Mouse (Mus musculus) brain, adult 2 months (tissue): ENCODE results near the gene Praf2.
A peak's percentile ranks its signal among the peaks of the same experiment; 100 is the strongest.
"Not testable (repeated sequence)": the region's sequence is repeated elsewhere in the genome, so short reads cannot be mapped to it uniquely, and the experiment has no call there.

Source experiments
- DNase-seq: peaks from one replicate; pipeline ENCODE4 v3.0.0; 2011; ENCODE audit warnings: low read depth, low spot score

The Praf2 gene

DNA sequence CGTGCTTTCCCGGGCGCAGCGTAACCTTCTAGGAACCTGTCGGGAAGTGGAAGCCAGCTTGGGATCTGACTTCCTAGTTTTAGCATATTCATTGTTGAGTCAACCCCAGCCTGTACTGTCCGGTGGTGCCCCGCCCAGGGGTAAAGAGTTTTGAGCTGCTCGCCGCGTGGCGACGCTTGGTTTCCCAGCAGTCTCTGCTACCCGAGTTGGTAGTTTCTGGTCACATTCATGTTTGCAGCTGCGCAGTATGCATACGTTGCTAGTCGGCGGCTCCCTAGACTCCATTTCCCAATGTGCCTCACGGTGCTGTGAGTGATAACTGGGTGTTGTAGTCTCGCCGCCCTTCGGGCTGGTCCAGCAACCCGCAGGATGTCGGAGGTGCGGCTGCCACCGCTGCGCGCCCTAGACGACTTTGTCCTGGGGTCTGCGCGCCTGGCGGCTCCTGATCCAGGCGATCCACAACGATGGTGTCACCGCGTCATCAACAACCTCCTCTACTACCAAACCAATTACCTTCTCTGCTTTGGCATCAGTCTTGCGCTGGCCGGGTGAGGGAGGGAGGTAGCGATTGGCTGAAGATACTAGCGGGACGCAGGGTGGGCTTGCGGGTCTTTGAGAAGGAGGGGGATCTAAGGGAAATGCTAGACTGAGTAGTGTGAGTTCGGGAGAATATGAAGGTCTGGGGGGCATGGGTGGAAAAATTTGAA, at the start of gene Praf2:
Gene Praf2, plus strand, starts transcription at position 225 of the 707 bp plus-strand sequence.
- DNase-seq, result peak; percentile 96

DNA sequence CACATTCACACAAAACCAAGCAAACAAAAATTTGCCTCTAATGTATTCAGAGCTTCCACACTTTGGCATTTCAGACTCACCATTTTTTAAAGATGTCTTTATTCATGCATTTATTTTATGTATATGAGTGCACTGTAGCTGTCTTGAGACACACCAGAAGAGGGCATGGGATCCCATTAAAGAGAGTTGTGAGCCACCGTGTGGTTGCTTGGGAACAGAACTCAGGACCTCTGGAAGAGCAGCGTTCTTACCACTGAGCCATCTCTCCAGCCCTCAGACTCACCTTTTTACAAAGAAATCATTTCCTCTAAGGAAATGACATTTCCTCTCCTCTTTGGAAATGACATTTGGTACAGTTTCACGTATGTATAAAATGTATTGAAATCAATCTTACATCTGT, 49.3 kb upstream of the Praf2 start:
- DNase-seq, result peak; percentile 47

DNA sequence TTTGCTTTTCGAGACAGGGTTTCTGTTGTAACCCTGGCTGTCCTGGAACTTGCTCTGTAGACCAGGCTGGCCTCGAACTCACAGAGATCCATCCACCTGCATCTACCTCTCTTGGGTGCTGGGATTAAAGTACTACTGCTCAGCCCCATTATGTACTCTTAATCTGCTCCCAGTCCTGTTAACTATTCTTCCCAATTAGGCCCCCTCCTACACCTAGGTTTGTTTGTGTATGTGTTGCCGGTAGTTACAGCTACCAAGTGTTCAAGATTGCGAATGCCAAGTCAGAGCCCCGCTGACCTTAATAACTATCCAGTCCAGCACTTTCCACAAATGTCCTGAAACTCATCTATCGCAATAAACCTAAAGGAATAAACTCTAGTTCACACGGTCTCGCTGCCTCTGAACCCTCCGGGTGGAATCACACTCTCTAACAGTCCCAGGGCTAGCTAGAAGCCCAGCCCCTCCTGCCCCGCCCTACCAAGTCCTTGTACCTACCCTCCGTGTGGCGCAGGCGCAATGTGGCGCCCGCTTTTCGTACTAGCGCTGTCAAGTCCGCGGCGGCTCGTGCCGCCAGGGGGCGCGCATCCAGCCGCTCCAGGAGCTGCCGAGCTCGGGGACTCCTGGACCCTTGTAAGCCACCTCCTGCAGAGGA, 48.7 kb upstream of the Praf2 start:
- DNase-seq, result peak; percentile 94

DNA sequence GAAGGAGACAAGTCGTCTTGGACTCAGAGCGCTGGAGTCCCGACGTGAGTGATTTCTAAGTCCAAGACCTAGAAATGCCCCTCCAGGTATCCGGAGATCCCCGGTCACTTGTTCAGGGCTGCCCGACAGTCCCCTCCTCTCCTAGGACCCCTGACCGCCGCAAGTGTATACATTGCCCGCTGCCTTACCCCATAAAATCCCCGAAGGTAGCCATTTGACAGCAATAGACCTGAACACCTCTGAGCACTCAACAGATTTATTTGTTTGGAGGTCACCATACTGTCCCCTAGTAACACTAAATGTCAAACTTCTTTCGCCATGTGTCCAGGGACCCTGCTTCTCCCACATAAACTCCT, 48.2 kb upstream of the Praf2 start:
- DNase-seq, result no peak

DNA sequence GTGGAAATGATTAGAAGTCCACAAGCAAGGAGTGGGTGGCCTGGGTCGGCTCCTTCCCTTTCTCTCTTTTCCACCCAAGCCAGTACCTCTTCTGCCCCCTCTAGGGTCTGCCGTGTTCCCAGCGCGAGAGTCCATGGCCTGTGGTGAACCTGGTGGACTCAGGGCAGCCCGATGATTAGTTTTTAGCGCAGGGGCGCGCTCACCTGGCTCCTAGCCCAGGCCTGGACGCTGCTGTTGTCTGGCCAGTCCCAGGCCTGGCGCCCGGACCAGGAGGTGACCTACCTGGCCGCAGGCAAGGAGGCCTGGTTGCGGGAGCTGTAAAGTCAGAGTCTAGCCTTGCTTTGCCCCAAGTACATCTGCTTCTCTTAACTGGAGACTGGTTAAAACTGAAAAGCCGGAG, 47.4 kb upstream of the Praf2 start, which contains the start of gene Magix:
Gene Magix, minus strand, starts transcription at position 388 of the 400 bp plus-strand sequence.
- DNase-seq, result peak; percentile 26

DNA sequence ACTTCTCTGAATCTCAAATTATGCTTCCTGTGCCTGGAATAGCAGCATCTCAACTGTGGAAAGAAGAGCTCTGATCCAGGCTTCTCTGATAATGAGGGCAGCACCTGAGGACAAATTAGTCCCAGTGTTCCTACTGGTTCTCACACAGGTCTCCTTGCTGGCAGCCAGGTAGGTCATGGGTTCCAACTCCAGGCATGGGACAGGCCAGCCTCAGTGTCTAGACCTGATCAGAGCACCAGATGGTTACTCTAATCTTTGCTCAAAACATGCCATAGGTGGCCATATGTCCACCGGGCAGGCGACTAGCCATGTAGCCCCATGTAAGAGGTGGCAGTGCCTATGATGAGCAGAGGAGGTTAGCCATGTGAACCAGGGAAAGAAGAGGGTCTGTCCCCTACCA, 39.9 kb upstream of the Praf2 start:
- DNase-seq, result peak; percentile 58

DNA sequence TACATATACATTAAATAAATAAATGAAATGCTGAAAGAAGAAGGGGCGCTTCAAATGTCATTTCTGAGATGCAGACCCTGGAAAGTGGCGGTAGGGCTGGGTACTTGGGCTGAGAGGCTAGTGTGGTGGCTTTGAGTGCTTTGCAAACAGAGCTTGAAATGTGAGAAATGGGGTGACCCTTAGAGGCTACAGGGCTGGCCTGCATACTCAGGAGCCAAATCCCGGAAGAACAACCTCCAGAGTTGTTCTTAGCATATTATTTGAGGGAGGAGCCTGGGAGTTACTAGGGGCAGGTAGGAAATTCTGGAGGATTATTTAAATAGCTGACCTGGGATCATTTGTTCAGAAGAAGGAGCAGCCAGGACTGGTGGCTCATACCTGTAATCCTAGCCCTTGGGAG, 37.8 kb upstream of the Praf2 start:
- no peak for DNase-seq

DNA sequence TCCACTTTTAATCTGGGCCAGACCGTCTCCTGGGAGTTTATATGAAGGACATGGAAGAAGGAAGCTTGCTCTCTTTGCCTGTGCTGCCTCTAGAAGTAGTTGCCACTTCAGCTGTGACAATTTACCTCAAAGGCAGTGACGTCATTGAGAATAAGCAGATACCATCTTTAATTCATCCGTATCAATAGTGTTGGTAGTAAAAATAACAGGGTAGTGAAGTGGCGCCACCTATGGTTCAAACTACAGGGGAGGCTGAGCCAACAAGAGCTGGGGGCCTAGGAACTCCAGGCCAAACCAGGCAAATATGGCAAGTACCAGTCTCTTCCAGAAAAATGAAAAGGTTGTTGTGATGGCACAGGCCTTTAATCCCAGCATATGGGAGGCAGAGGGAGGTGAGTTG, 35.4 kb upstream of the Praf2 start:
- peak; percentile 50 for DNase-seq

DNA sequence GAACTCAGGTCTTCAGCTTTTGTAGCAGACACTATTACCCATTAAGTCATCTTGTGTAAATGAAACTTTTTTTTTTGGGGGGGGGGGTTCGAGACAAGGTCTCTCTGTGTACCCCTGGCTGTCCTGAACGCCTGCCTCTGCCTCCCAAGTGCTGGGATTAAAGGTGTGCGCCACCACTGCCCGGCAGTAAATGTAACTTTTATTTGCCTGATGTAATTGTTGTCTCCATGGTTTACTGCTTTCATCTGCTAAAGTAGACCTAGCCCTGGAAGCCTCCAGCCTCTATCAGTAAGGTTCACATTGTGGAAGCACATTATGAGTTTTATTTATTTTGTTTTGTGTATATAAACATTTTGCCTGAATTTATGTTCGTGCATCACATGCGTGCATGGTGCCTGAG, 31.7 kb upstream of the Praf2 start:
- no peak for DNase-seq

DNA sequence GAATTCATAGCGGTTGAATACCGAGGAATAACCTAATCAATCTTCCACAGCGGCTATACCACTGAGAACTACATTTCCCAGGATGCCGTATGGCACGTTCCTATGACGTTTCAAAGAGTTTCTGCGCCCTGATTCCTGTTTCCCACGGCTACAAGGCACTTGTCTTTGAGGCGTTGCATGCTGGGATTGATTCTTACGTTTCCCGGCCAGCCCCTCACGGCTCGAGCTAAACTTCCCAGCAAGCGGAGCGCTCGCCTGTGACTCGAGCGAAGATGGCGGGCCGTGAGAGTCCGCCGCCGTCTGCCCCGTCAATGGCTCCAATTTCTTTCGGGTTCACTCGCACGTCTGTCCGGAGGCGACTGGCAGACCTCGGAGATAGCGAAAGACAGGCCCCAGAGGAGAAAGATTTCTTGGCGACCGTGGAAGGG, 31.3 kb upstream of the Praf2 start, which contains the start of gene Gpkow:
Gene Gpkow, plus strand, starts transcription at position 178 of the 428 bp plus-strand sequence.
- DNase-seq, result peak; percentile 99

DNA sequence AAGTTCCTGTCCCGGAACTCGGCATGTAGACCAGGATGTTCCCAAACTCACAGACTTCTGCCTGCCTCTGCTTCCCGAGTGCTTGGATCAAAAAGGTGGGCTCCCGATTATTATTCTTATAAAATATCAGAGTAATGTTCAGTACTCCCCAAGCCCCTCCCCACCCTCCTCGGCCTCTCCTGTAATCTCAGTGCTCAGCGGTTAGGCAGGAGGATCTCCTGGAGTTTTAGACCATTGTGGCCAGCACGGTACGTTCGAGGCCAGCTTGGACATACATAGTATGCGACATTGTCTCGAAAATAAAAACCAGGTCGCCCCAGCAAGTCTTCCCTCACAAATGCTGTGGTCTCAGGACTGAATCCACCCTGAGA, 14.5 kb upstream of the Praf2 start:
- DNase-seq, result not testable (repeated sequence)

DNA sequence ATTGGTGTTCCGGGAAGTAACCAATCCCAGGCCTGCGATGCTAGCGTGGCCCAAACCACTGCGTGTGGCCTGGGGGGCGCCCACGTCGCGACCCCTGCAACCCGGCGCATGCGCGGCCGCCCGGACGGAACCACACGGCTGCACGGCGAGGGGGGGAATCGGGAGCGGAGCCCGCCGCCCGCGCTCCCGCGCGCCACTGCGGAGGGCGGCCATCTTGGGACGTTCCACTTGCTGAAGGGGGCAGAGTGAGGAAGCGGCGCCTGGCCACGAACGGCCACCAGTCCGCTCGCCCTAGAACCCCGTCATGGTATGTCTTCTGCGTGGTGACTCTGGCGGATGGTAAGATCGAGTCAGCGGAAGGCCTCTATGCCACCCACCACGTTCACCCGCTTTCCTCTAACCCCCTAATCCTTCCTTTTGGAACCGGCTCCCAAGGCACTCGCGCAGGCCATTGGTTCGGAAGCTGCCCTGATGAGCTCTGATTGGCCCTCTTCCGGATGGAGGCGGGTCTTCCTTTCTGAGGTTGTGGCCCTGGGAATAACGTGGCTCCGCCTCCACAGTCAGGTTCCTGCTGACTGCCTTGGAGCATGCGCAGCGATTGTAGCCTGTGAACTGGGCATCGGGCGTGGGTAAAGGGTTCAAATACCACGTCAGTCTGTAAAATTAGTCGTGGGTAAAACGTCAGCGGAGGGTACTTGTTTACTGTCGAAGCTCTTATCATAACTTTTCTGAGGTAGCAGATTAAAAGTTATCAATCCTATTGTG, 13.9 kb upstream of the Praf2 start, which contains the start of gene Wdr45:
Gene Wdr45, plus strand, starts transcription at position 199 of the 765 bp plus-strand sequence.
- peak; percentile 99 for DNase-seq

DNA sequence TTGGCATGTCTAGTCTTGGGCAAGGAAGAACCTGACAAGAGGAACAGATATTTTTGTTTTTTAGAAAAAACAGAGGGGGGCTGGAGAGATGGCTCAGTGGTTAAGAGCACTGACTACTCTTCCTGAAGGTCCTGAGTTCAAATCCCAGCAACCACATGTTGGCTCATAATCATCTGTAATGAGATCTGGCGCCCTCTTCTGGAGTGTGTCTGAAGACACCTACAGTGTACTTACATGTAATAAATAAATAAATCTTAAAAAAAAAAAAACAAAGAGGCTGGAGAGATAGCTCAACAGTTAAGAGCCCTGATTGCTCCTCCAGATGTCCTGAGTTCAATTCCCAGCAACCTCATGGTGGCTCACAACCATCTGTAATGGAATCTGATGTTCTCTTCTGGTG, 12.2 kb upstream of the Praf2 start:
- DNase-seq, result not testable (repeated sequence)

DNA sequence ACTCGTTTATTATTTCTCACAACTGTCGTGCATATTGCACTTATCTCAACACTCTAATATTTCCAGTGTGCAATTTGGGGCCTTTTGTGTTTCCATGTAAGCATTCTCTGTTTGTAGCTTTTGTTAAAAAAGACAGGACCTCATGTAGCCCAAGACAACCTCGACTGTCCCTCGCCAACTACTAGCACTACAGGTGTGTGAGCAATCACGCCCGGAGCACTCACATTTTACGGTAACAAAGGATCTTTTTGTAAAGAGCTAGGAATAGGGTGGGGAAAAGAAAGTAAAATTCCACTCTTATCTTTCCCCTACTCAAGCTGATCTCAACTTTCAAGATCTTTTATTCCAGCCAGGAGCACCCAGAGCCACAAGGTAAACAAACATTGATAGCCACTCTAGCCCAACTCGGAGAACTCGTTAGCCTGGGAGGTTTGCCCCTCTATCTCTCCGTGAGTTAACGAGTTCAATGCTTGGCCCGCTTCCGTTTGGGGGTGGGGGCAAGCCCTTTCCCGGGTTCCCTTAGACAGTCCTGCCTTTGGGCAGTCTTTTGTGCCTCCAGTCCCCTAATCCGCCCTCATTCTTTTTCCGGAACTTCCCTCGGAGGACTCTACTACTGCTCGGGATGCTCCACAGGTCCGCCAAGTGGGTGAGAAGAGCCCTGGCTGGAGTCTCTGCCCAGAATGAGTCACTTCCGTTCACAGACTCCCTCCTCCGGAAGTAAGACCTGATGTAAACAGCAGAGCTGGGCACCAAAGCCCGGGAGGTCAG, 6.5 kb upstream of the Praf2 start, which contains the start of gene Gm45208:
Gene Gm45208, plus strand, starts transcription at position 732 of the 768 bp plus-strand sequence.
- peak; percentile 92 for DNase-seq

DNA sequence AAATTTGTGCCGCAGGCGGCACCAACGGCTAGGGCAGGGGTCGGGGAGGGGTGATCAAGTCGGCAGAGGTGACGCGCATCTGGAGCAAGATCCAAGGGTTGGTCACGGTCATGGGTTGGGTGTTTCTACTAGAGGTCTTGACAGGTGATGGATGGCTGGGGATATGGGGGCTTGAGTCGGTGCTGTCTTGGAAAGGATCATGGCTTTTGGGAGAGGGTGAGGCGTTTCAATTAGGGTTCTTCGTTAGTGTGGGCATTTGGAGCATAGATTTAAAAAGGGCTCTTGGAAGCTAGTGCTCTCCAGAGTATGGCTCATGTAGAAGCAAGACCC, 6.0 kb upstream of the Praf2 start:
- no peak for DNase-seq

DNA sequence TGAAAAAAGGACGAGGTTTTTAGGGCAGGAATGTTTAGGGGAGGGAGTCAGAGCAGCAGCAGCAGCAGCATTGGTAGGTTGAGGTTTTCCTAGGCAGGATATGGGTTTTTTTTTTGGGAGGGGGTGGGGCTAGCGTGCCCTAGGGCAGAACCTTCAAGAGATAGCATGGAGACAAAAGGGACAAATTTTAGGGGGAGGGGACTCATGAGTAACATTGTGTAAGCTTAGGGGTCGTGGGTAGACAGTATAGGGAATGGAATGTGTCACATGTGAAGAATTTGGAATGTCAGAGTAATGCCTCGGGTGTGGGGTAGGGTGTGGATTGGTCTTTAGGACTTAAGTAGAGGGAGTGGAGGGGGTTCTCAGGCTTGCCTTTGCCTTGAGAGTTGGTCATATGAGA, 5.5 kb upstream of the Praf2 start:
- DNase-seq, result no peak

DNA sequence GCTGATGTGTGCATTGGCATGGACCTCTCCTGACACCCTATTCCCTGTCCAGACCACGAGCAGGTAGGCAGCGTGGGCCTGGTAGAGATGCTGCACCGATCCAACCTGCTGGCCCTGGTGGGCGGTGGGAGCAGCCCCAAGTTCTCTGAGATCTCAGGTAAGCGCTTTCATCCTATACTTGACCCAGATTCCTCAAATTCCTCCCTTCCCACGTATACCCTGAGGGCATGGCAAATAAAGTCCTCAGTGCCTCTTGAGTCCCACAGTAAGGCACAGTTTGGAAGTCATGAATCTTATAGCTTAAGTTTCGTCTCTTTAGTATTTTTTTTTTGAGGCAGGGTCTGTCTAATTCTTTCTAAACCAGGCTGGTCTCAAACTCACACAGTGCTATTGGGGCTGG, 4.1 kb upstream of the Praf2 start:
- DNase-seq, result no peak

DNA sequence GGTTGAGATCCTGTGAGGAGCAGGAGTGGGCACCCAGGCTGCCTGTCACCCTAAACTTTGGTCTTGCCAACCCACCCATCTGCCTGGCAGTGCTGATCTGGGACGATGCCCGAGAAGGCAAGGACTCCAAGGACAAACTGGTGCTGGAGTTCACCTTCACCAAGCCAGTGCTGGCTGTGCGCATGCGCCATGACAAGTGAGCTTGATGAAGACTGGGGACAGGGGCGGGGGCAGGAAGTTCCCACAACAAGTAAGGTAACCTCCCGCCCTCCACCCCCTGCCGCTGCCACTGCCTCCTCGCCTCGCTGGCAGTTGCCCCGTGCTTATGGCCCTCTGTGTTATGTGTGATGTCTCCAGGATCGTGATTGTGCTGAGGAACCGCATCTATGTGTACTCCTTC, 2.4 kb upstream of the Praf2 start:
- no peak for DNase-seq

DNA sequence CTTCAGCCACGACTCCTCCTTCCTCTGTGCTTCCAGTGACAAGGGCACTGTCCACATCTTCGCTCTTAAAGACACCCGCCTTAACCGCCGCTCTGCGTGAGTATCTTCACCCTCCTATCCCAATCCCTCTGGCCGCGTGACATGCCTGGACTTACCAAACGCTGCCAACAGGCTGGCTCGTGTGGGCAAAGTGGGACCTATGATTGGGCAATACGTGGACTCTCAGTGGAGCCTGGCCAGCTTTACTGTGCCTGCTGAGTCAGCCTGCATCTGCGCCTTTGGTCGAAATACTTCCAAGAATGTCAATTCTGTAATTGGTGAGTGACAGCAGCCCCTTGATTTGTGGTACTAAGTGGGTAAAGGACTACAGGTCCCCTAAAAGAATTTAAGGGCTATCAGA, 1.1 kb upstream of the Praf2 start:
- DNase-seq, result no peak

DNA sequence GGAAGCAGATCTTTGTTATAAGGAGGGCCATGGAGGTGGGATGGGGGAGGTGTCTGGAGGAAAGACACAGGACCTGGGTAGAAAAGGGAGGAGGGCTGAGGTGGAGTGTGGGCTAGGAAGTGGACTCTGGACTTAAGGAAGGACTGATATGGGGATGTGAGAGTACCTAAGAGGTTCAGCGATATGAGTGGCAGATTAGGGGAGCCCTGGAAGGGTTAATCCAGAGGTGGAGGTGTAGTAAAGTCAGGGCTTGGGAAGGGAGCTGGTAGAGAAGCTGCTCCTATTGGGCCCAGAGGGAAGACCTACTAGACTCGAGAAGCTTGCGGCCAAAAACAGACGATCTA, 655 bp downstream of the Praf2 start:
- peak; percentile 26 for DNase-seq

DNA sequence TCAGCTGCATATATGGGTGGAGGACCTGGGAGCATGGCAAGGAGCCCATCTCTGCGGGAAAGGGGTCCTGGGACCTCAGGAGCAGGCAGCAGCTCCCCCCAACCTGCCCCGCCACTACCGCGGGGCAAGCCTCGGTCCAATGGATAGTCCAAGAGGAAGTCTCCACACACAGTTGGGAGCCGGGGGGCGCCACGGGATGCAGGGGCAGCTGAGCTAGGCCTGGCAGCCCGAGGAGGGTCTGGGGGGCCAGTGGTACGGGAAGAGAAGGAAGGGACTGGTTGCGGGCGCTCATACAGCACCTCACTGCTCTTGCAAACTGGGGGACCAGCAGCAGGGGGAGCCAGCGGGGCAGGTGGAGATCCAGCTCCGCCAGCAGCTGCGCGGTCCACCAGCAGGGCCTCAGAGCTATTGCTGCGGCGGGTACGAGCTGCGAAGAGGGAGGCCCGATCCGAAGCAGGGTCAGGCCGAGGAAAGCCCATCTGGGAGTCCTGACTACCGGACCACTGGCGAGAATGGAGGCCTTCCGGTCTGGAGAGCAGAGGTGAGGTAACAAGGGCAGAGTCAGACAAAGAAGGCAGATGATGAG, 5.4 kb downstream of the Praf2 start:
- peak; percentile 58 for DNase-seq
